Mouse (Mus musculus): ENCODE measurements around the gene BC037034. TPM values are rescaled to one million over a fixed set of nuclear protein-coding genes. Genes with fewer than 3 reads are reported as not detected.

The BC037034 gene
- total RNA-seq (2021), result 1 to 10 TPM; 8.0 to 9.5 TPM
- long read RNA-seq, experiment 1, transcript BC037034-201 (11 exons, 2,490 nt), result major isoform, 5 of 9 reads
- long read RNA-seq, experiment 1, partial matches to known transcripts, result 1 of 9 reads
- long read RNA-seq, experiment 1, other reads (novel, unspliced or antisense), result 3 of 9 reads
- long read RNA-seq, experiment 2, transcript BC037034-201 (11 exons, 2,490 nt), result major isoform, 5 of 14 reads
- long read RNA-seq, experiment 2, partial matches to known transcripts, result 2 of 14 reads
- long read RNA-seq, experiment 2, other reads (novel, unspliced or antisense), result 4 of 14 reads

- DNase-seq (ENCODE audit: low spot score in 2 of 2), result peak; percentile 86 to 94
Measured at GRCm38 (mm10) chr5:138263260-138264206, at the start of gene BC037034. BC037034 (minus strand) TSS chr5:138264033.

- no peak for DNase-seq (ENCODE audit: low spot score in 2 of 2)
Measured at GRCm38 (mm10) chr5:138312795-138313194, 49.0 kb upstream of the BC037034 start.

GRCm38 (mm10) chr5:138299613-138300012, 35.8 kb upstream of the BC037034 start:
- DNase-seq (ENCODE audit: low spot score in 2 of 2), result no peak

GRCm38 (mm10) chr5:138294158-138294557, 30.3 kb upstream of the BC037034 start:
- DNase-seq (ENCODE audit: low spot score in 2 of 2), result no peak

DNA sequence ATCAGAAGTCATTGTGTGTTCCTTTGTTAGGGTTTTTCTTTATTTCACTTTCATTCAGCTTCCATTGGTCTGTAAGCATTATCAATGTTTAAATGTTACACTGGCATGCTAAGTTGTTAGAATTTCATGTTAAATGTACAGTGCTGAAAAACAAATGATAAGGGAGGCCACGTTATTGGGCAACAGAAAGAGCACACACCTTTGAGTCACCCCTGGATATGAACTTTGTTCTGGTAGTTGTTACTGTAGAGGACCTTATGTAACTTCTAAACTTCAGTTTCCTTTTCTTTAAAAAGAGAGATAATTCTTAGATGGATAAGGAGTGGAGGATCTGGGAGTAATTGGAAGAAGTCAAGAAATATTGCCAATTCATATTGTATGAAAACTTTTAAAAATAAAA, 27.8 kb upstream of the BC037034 start:
- no peak for DNase-seq (ENCODE audit: low spot score in 2 of 2)

DNA sequence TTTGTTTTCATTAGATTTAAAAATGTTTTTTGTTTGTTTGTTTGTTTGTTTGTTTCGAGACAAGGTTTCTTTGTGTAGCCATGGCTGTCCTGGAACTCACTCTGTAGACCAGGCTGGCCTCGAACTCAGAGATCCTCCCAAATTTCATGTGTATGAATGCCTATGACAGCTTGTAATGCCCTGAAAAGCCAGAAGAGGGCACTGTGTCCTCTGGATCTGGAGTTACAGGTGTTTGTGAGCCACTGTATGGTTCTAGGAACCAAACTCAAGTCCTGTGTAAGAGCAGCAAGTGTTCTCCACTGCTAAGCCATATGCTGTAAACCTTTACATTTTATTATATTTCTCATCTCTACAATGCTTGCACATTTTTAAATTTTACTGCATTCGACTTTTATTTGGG, 24.0 kb upstream of the BC037034 start:
- no peak for DNase-seq (ENCODE audit: low spot score in 2 of 2)

DNA sequence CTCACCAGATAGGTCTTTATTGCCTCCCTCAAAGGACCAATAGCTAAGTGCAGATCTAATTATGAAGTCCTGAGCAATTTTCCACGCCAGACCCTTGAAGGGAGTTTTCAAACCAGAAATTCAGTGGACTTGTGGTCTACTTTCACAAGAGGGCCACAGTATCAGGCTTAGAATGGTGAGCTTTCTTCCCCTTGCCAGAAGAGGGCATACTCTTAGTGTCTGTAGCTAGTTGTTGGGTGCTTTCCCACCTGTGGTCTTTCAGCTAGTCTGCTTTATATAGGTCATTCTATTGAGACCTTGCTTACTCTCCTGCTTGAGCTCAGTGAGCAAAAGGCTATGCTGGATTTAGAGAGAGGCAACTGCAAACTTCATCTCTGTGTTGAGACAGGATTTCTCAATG, 19.7 kb upstream of the BC037034 start:
- no peak for DNase-seq (ENCODE audit: low spot score in 2 of 2)

GRCm38 (mm10) chr5:138281798-138282197, 18.0 kb upstream of the BC037034 start:
- no peak for DNase-seq (ENCODE audit: low spot score in 2 of 2)

GRCm38 (mm10) chr5:138280829-138281228, 17.0 kb upstream of the BC037034 start:
- no peak for DNase-seq (ENCODE audit: low spot score in 2 of 2)

DNA sequence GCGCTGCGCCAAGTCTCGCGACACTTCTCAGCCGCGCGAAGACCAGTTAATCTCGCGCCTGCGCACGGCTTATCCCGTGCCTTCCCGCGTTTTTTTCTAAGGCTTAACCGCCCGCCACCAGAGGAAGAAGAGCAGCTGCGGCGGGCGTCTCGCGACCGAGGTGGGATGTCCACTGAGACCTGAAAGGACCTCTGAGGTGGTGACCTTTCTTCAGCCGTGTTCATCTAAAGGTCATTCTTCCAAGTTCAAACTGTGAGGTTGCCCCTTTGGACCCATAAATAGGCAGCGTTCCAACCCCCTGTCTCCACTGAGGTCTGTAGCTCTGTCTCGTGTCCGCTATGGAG, 16.6 kb upstream of the BC037034 start:
- no peak for DNase-seq (ENCODE audit: low spot score in 2 of 2)

- peak; percentile 65 to 86 for DNase-seq (ENCODE audit: low spot score in 2 of 2)
Measured at GRCm38 (mm10) chr5:138279585-138280424, 16.0 kb upstream of the BC037034 start, which contains the start of the genes Gm43720, Gpc2 and Stag3. Gm43720 (minus strand) TSS chr5:138279958. Gpc2 (minus strand) TSS chr5:138280005. Stag3 (plus strand) TSS chr5:138280240.

- no peak for DNase-seq (ENCODE audit: low spot score in 2 of 2)
Measured at GRCm38 (mm10) chr5:138277994-138278393, 14.2 kb upstream of the BC037034 start.

DNA sequence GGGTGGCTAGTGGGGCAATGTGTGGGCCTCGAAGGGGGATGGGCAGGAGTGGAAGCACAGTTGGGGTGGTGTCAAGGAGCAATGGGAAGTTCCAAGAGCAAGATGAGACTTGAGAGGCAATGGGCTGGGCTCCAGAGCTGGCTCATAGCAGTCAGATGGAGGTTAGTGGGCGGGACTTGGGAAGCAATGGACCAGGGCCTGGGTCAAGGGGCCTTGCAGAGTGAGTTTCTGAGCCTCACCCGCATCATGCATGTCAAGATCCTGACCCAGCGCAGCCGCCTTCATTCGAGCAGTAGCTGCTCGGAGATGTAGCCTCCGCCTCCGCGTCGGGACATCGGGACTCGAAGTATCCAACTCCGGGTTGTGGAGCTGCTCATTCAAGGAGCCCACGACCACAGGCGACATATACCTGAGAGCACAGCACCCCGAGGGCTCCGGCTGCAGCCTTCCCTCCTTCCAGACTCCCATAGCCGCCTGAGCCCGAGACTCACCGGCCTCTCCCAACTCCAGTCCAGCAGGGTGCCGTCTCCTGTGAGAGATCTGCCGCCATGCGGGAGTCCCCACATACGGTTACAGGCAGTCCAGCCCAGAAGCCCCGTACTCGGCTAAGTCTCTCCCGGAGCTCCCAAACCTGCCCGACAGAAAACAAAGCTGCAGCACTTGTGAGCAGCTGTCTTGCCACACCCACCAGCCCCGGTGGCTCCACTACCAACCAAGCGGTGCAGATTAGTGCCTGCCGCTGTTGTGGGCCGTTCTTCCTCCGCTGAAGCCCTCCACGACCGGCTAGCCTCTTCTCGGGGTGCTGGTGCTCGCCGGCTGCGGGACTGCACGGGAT, 11.6 kb upstream of the BC037034 start:
- no peak for DNase-seq (ENCODE audit: low spot score in 2 of 2)

DNA sequence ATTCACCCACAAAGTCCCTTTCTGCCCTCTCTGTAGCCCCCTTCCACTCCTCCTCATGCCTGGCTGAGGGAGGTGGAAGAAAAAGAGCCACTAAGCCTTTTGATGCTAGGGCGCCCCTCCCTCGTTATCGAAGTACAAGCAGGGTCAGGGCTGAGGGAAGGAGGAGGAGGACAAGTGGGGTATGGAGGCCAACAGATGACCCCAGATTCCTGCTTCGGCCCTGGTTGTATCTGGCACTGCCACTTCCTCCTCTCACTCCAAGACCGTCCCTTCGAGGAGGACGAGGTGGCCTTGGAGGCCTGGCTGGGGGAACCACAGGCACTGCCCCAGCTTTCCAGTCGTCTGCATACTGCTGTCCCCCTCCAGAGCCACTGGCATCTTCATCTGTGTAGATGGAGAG, 10.4 kb upstream of the BC037034 start:
- no peak for DNase-seq (ENCODE audit: low spot score in 2 of 2)

- no peak for DNase-seq (ENCODE audit: low spot score in 2 of 2)
Measured at GRCm38 (mm10) chr5:138272409-138272923, 8.6 kb upstream of the BC037034 start, which contains the start of gene Gal3st4. Gal3st4 (minus strand) TSS chr5:138272840.

GRCm38 (mm10) chr5:138271232-138271631, 7.4 kb upstream of the BC037034 start:
- no peak for DNase-seq (ENCODE audit: low spot score in 2 of 2)

DNA sequence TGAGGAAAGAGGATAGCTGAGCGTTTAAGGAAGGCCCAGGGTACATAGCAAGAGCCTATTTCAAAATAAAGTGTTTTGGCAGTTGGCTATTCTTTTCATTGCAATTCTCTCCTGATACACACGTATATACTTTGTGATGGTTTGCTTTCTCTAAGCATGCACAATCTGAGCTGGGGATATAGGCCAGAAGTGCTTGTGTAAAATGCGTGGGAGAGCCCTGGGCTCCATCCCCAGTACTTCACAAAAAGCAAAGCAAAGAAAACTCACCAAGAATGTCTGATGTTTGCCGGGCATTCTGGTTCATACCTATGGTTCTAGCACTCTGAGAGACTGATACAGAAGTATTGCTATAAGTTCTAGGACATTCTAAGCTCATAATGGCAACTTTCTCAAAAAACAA, 5.1 kb upstream of the BC037034 start:
- no peak for DNase-seq (ENCODE audit: low spot score in 2 of 2)

GRCm38 (mm10) chr5:138267114-138267513, 3.3 kb upstream of the BC037034 start:
- no peak for DNase-seq (ENCODE audit: low spot score in 2 of 2)

- no peak for DNase-seq (ENCODE audit: low spot score in 2 of 2)
Measured at GRCm38 (mm10) chr5:138265712-138266111, 1.9 kb upstream of the BC037034 start.

DNA sequence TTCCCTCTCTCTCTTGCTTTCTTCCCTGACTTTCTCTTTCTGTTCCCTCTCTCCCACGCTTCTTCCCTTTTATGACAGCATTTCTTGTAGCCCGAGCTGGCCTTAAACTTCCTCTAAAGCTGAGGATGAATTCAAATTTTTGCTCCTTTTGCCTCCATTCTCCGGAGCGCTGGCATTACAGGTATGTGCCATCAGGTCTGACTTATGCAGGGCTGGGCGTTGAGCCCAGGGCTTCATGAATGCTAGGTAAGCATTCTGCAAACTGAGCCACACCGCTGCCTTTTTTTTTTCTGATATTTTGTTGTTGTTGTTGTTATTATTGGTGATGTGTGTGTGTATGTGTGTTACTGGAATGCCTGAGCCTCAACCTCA, 360 bp upstream of the BC037034 start:
- DNase-seq (ENCODE audit: low spot score in 2 of 2), result no peak

Data from gastrocnemius, postnatal 4 days (tissue).